Mouse (Mus musculus): ENCODE data around the gene Diaph3. TPM values are rescaled to one million over a fixed set of nuclear protein-coding genes. Genes with fewer than 3 reads are reported as not detected.

Gene Diaph3
- polyA plus RNA-seq, 1 experiment, result 10.7 TPM

DNA sequence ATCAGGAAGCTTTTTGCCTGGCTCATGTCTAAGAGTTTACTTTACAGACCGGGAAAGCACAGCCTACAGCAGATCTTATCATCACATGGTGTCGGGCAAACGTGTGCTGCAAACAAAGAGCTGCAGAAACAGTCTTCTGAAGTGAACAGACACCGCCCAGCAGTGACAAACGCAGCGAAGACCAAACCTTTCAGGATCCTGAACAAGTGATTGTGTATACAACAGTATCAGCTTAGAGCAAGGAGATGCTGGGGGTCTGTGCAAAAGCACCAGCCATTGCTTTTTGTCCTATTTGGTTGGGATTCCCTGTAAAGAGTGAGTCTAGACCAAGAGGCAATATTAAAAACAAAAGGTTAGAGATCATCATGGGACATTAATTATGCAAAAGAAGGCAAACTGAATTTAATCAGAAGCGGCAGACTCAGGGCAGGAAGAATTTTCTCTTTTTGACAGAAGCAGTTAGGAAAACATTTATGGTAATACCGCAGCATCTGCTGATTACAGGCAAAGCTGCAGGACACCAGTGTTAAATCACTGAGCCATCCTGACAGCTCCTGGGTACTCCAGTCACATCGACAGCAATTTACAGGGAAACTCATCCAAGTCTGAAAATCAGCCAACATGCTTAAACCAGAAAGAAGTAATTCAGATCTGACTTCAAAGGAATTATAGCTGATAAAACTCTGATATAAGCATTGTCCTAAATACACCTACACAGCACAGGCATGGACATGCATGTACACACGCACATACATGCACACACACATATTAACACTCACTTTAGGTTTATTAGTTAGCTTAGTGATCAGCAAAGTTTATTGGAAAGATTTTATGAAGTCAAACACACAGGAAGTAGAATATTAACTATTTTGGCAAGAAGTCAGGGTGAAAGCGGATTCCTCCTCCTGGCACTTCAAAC lies 456.2 kb downstream of the Diaph3 start:
- H3K4me1 ChIP-seq, result no peaks in the 10 kb centered on the region; the same call in 1 of the 2 replicates
- H3K4me3 ChIP-seq (replicated peaks), result no peak overlapping the region
- H3K27me3 ChIP-seq (replicated peaks), result no peaks in the 10 kb centered on the region

DNA sequence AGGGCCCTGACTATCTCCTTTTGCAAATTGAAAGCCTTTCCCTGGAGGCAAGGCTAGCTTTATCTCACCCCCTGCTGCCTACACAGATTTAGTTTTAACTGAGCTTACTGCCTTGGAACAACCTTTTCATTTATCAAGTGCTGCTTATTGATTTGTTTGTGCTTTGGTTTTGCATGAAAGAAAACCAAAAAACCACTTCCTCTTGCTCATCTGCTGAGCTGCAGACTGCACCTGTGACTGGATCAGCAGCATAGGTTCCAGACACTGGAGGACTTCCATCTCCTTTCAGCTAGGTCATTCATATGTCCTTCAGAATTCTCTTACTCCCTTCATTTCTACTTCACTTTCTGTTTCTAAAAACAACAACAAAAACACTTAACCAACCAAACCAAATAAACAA lies 459.1 kb downstream of the Diaph3 start:
- Histone ChIP-seq H3K9me3 (no peaks in the 10 kb centered on the region), H3K27me3 (replicated peaks) (no peaks in the 10 kb centered on the region), H3K4me1 (peaks cover 4% of the 10 kb centered on the region; the same call in 1 of the 2 replicates), H3K4me3 (replicated peaks) (no peak overlapping the region), H3K36me3 (replicated peaks; ENCODE audit: low read length) (no peaks in the 10 kb centered on the region)
- TF ChIP-seq FLI1 (IDR thresholded peaks at IDR 0.05; ENCODE audit: low read length) (no peak), GATA1 (IDR thresholded peaks at IDR 0.05; ENCODE audit: borderline replicate concordance, low read length) (no peak)

More for the DNA sequence above, 456.2 kb downstream of the Diaph3 start:
- Histone ChIP-seq H3K36me3 (replicated peaks; ENCODE audit: low read length) (no peaks in the 10 kb centered on the region), H3K9me3 (no peaks in the 10 kb centered on the region)
- no peak for TF ChIP-seq GATA1 (IDR thresholded peaks at IDR 0.05; ENCODE audit: borderline replicate concordance, low read length)
- TF ChIP-seq FLI1 (IDR thresholded peaks at IDR 0.05; ENCODE audit: low read length), result no peak

DNA sequence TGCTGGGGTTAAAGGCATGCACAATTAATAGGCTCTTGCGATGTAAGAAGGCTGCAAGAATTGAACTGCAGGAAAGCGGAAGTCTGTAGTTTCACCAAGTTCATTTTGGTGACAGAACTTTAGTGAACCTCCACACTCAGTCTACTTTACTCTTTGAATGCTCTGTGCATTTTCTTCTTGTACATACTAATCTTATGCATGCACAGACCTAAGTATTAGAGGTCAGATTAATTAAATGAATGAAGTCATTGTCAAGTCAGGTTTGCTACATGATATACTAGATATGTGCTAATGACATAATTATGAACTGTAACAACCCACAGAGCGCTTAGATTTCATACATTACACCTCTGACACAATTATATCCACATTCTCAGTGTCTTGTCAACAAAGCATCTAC lies 462.0 kb downstream of the Diaph3 start:
- no peaks in the 10 kb centered on the region for H3K36me3 ChIP-seq (replicated peaks; ENCODE audit: low read length)
- TF ChIP-seq FLI1 (IDR thresholded peaks at IDR 0.05; ENCODE audit: low read length) (no peak), GATA1 (IDR thresholded peaks at IDR 0.05; ENCODE audit: borderline replicate concordance, low read length) (no peak)
- no peak overlapping the region for H3K4me3 ChIP-seq (replicated peaks)
- H3K9me3 ChIP-seq, result no peaks in the 10 kb centered on the region
- H3K27me3 ChIP-seq (replicated peaks), result no peaks in the 10 kb centered on the region
- peaks cover 4% of the 10 kb centered on the region; the same call in 1 of the 2 replicates for H3K4me1 ChIP-seq

DNA sequence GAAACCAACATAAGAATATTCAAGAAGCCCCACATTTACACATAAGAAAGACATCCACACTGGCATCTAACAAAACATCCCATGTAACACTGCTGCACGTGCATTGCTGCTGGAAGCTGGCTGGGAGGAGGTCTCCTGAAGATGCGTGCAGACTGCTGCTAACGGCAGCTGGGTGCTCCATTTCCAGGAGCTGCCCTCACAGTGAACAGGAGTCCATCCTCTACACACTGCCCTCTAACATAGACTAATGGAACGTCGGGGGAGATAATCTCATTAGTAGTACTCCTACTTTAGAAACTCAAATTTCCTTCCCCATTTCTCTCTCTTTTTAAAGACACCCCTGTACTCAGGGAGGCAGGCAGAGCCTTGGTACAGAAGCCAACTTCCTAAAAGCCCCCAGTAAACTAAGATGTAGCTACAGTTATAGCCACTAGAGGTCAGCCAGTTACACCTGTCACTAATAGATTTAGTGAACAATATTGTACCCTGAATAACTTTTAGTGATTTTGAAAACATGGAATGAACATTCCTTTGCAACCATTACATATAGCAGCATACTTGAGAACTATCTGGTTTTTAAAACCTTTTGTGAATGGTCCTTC lies 462.8 kb downstream of the Diaph3 start:
- no peaks in the 10 kb centered on the region for H3K36me3 ChIP-seq (replicated peaks; ENCODE audit: low read length)
- peaks cover 4% of the 10 kb centered on the region; the same call in 1 of the 2 replicates for H3K4me1 ChIP-seq
- no peaks in the 10 kb centered on the region for H3K27me3 ChIP-seq (replicated peaks)
- TF ChIP-seq FLI1 (IDR thresholded peaks at IDR 0.05; ENCODE audit: low read length) (no peak), GATA1 (IDR thresholded peaks at IDR 0.05; ENCODE audit: borderline replicate concordance, low read length) (no peak)
- H3K4me3 ChIP-seq (replicated peaks), result no peak overlapping the region
- no peaks in the 10 kb centered on the region for H3K9me3 ChIP-seq

DNA sequence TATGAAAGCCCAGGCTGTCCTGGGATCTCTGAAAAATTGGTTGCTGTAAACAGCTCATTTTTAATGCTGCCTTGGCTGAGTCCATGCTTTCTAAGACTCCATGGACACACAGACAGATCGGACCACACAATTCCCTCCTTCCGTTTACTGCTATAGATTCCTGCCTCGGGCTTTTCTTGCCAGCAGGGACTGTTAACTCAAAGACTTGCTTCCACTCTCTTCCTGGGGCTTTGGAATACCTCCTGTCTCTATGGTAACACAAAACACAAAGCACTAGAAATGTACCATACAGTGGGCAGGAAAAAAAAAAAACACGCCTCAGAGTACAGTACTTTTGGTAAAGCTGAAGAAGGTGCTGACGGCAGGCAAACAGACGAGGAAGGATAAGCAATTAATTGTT lies 464.0 kb downstream of the Diaph3 start:
- no peaks in the 10 kb centered on the region for H3K36me3 ChIP-seq (replicated peaks; ENCODE audit: low read length)
- H3K9me3 ChIP-seq, result no peaks in the 10 kb centered on the region
- TF ChIP-seq FLI1 (IDR thresholded peaks at IDR 0.05; ENCODE audit: low read length) (no peak), GATA1 (IDR thresholded peaks at IDR 0.05; ENCODE audit: borderline replicate concordance, low read length) (no peak)
- H3K27me3 ChIP-seq (replicated peaks), result no peaks in the 10 kb centered on the region
- H3K4me1 ChIP-seq, result peaks cover 4% of the 10 kb centered on the region; the same call in 1 of the 2 replicates
- H3K4me3 ChIP-seq (replicated peaks), result no peak overlapping the region

DNA sequence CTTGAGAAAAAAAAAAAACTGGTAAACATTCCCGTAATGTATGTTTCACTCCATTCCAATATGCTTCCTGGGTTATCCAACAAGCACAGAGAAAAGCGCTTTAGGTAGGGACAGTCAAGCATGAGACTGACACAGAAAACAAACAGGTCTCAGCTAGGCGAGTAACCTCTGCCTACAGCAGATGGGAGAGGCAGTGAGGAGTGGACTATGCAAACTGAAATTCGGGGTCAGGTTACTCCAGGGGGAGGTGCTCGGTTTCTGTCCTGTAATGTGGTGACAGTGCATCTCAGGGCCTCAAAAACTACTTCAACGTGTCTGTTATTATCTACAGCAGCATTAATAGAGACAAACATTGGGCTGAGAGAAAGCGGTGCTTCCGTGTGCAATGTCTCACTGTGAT lies 465.7 kb downstream of the Diaph3 start:
- Histone ChIP-seq H3K9me3 (no peaks in the 10 kb centered on the region), H3K4me3 (replicated peaks) (no peak overlapping the region), H3K36me3 (replicated peaks; ENCODE audit: low read length) (no peaks in the 10 kb centered on the region), H3K27me3 (replicated peaks) (no peaks in the 10 kb centered on the region), H3K4me1 (peaks cover 4% of the 10 kb centered on the region; the same call in 1 of the 2 replicates)
- TF ChIP-seq FLI1 (IDR thresholded peaks at IDR 0.05; ENCODE audit: low read length) (no peak), GATA1 (IDR thresholded peaks at IDR 0.05; ENCODE audit: borderline replicate concordance, low read length) (no peak)

DNA sequence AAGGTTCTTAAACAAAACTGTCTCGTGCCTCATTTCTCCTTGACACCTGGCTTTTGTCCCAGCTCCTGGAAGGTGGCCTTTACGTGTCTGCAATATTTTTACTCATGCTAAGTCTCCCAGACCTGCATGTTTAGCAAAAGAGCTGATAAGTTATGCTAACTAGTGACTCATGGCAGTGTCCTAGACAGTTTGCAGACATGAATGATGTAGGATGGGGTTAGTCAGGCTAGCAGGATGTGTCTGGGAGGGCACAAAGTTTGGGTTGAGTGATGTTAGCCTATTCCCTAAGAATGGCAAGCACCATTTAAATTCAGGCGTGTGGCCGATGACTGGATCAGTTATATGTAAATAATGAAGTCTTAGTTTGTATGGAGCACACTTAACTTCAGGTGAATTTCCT lies 478.2 kb downstream of the Diaph3 start:
- TF ChIP-seq GATA1 (IDR thresholded peaks at IDR 0.05; ENCODE audit: borderline replicate concordance, low read length) (no peak), FLI1 (IDR thresholded peaks at IDR 0.05; ENCODE audit: low read length) (no peak)
- Histone ChIP-seq H3K36me3 (replicated peaks; ENCODE audit: low read length) (no peaks in the 10 kb centered on the region), H3K4me1 (peaks cover 11% of the 10 kb centered on the region), H3K27me3 (replicated peaks) (no peaks in the 10 kb centered on the region), H3K9me3 (no peaks in the 10 kb centered on the region), H3K4me3 (replicated peaks) (no peak overlapping the region)

DNA sequence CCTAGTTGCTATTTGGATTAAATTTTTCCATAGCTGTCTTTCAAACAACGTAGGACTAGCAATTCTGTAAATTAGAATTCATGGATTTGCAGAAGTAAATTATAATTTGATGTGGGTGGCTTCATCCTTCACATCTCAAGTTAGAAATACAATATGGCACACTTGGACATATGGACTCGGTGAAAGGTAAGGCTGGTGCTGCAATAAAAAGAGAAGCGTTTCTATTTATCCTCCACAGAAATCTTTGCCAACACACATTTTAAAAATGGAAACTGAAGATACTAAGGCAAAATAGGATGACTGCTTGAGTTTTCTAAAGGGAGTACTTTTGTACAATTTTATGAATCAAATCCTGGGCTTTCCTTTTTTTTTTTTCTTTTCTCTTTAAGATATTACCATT lies 480.5 kb downstream of the Diaph3 start:
- H3K36me3 ChIP-seq (replicated peaks; ENCODE audit: low read length), result no peaks in the 10 kb centered on the region
- H3K4me3 ChIP-seq (replicated peaks), result no peak overlapping the region
- TF ChIP-seq FLI1 (IDR thresholded peaks at IDR 0.05; ENCODE audit: low read length), result no peak
- no peak for TF ChIP-seq GATA1 (IDR thresholded peaks at IDR 0.05; ENCODE audit: borderline replicate concordance, low read length)
- H3K27me3 ChIP-seq (replicated peaks), result no peaks in the 10 kb centered on the region
- H3K9me3 ChIP-seq, result no peaks in the 10 kb centered on the region
- peaks cover 22% of the 10 kb centered on the region for H3K4me1 ChIP-seq

DNA sequence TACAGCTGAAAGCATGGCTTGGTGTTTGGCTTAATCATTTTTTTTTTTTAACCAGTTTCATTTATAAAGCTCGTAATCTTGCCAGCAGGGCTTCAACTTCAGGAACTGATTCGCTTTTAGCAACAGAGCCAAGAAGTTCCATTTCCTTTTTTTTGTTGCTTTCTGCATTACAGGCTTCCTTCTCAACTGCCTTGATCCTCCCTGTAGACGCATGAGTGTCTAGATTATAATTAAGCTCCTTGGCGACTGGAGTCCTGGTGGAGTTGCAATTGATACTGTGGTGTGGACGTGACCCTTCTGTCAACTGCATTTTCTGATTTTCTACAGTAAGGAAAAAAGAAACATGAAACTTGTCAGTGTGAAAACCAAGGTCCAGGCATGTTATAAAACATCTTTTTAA lies 484.8 kb downstream of the Diaph3 start:
- no peak for TF ChIP-seq GATA1 (IDR thresholded peaks at IDR 0.05; ENCODE audit: borderline replicate concordance, low read length)
- no peak for TF ChIP-seq FLI1 (IDR thresholded peaks at IDR 0.05; ENCODE audit: low read length)
- no peak overlapping the region for H3K4me3 ChIP-seq (replicated peaks)
- H3K4me1 ChIP-seq, result peaks cover 15% of the 10 kb centered on the region
- no peaks in the 10 kb centered on the region for H3K9me3 ChIP-seq
- H3K27me3 ChIP-seq (replicated peaks), result no peaks in the 10 kb centered on the region
- H3K36me3 ChIP-seq (replicated peaks; ENCODE audit: low read length), result peaks cover 10% of the 10 kb centered on the region

Measured in megakaryocyte, embryonic 14.5 days (primary cell).